Mouse (Mus musculus): ENCODE data around the gene Pabpn1l. TPM values are rescaled to one million over a fixed set of nuclear protein-coding genes. Genes with fewer than 3 reads are reported as not detected.

The Pabpn1l gene
- polyA plus RNA-seq, 1 experiment = 0.13 TPM

GRCm38 (mm10) chr8:122660022-122660421, 37.5 kb upstream of the Pabpn1l start:
- no peak overlapping the region for H3K27ac ChIP-seq (ENCODE audit: insufficient read depth, low read length)
- WGBS = 69% methylated on average over 2 of the region's 2 CpGs
- no peaks in the 10 kb centered on the region for H3K36me3 ChIP-seq (ENCODE audit: control insufficient read depth, insufficient read depth, low read length)
- TF ChIP-seq POLR2A (IDR thresholded peaks at IDR 0.05; ENCODE audit: low read depth, low read length) = no peak
- TF ChIP-seq CTCF (IDR thresholded peaks at IDR 0.05; ENCODE audit: extremely low read depth, insufficient read depth, insufficient read length, insufficient replicate concordance) = peak; percentile 69; the same call in 1 of the 2 replicates
- no peaks in the 10 kb centered on the region for H3K27me3 ChIP-seq (ENCODE audit: control insufficient read depth, insufficient read depth, low read length)
- DNase-seq (ENCODE audit: low read depth in 1 of 2, low spot score in 2 of 2) = no peak
- no peak overlapping the region for H3K4me3 ChIP-seq (ENCODE audit: extremely low read depth, insufficient read depth, insufficient read length)
- H3K4me1 ChIP-seq (ENCODE audit: control insufficient read depth, insufficient read depth, insufficient read length) = peaks cover 8% of the 10 kb centered on the region; the same call in 1 of the 2 replicates

GRCm38 (mm10) chr8:122658807-122659160, 36.2 kb upstream of the Pabpn1l start:
- Histone ChIP-seq H3K4me3 (ENCODE audit: extremely low read depth, insufficient read depth, insufficient read length) (no peak overlapping the region), H3K36me3 (ENCODE audit: control insufficient read depth, insufficient read depth, low read length) (no peaks in the 10 kb centered on the region), H3K4me1 (ENCODE audit: control insufficient read depth, insufficient read depth, insufficient read length) (no peaks in the 10 kb centered on the region), H3K27ac (ENCODE audit: insufficient read depth, low read length) (no peak overlapping the region), H3K27me3 (ENCODE audit: control insufficient read depth, insufficient read depth, low read length) (no peaks in the 10 kb centered on the region)
- DNase-seq (ENCODE audit: low read depth in 1 of 2, low spot score in 2 of 2) = no peak
- no peak for TF ChIP-seq CTCF (IDR thresholded peaks at IDR 0.05; ENCODE audit: extremely low read depth, insufficient read depth, insufficient read length, insufficient replicate concordance)
- no peak for TF ChIP-seq POLR2A (IDR thresholded peaks at IDR 0.05; ENCODE audit: low read depth, low read length)
- 93% methylated on average over 9 of the region's 9 CpGs for WGBS

GRCm38 (mm10) chr8:122658149-122658806, 35.7 kb upstream of the Pabpn1l start:
- Histone ChIP-seq H3K27ac (ENCODE audit: insufficient read depth, low read length) (no peak overlapping the region), H3K4me3 (ENCODE audit: extremely low read depth, insufficient read depth, insufficient read length) (no peak overlapping the region), H3K4me1 (ENCODE audit: control insufficient read depth, insufficient read depth, insufficient read length) (no peaks in the 10 kb centered on the region), H3K27me3 (ENCODE audit: control insufficient read depth, insufficient read depth, low read length) (no peaks in the 10 kb centered on the region), H3K36me3 (ENCODE audit: control insufficient read depth, insufficient read depth, low read length) (no peaks in the 10 kb centered on the region)
- no peak for DNase-seq (ENCODE audit: low read depth in 1 of 2, low spot score in 2 of 2)
- 87% methylated on average over 10 of the region's 10 CpGs for WGBS
- no peak for TF ChIP-seq CTCF (IDR thresholded peaks at IDR 0.05; ENCODE audit: extremely low read depth, insufficient read depth, insufficient read length, insufficient replicate concordance)
- no peak for TF ChIP-seq POLR2A (IDR thresholded peaks at IDR 0.05; ENCODE audit: low read depth, low read length)

GRCm38 (mm10) chr8:122656056-122656999, 33.8 kb upstream of the Pabpn1l start:
- TF ChIP-seq POLR2A (IDR thresholded peaks at IDR 0.05; ENCODE audit: low read depth, low read length) (no peak), CTCF (IDR thresholded peaks at IDR 0.05; ENCODE audit: extremely low read depth, insufficient read depth, insufficient read length, insufficient replicate concordance) (no peak)
- Histone ChIP-seq H3K36me3 (ENCODE audit: control insufficient read depth, insufficient read depth, low read length) (0 out of 2 replicates have a peak, but pooled peaks cover 1% of the 10 kb centered on the region), H3K27ac (ENCODE audit: insufficient read depth, low read length) (no peak overlapping the region), H3K4me3 (ENCODE audit: extremely low read depth, insufficient read depth, insufficient read length) (no peak overlapping the region), H3K4me1 (ENCODE audit: control insufficient read depth, insufficient read depth, insufficient read length) (no peaks in the 10 kb centered on the region), H3K27me3 (ENCODE audit: control insufficient read depth, insufficient read depth, low read length) (no peaks in the 10 kb centered on the region)
- DNase-seq (ENCODE audit: low read depth in 1 of 2, low spot score in 2 of 2) = no peak
- 79% methylated on average over 13 of the region's 13 CpGs for WGBS

- Histone ChIP-seq H3K4me3 (ENCODE audit: extremely low read depth, insufficient read depth, insufficient read length) (no peak overlapping the region), H3K27me3 (ENCODE audit: control insufficient read depth, insufficient read depth, low read length) (no peaks in the 10 kb centered on the region), H3K36me3 (ENCODE audit: control insufficient read depth, insufficient read depth, low read length) (0 out of 2 replicates have a peak, but pooled peaks cover 1% of the 10 kb centered on the region), H3K4me1 (ENCODE audit: control insufficient read depth, insufficient read depth, insufficient read length) (no peaks in the 10 kb centered on the region), H3K27ac (ENCODE audit: insufficient read depth, low read length) (no peak overlapping the region)
- TF ChIP-seq POLR2A (IDR thresholded peaks at IDR 0.05; ENCODE audit: low read depth, low read length) = no peak
- TF ChIP-seq CTCF (IDR thresholded peaks at IDR 0.05; ENCODE audit: extremely low read depth, insufficient read depth, insufficient read length, insufficient replicate concordance) = no peak
- DNase-seq (ENCODE audit: low read depth in 1 of 2, low spot score in 2 of 2) = no peak
- 88% methylated on average over 7 of the region's 7 CpGs for WGBS
Observed at GRCm38 (mm10) chr8:122654768-122655167, 32.2 kb upstream of the Pabpn1l start.

- Histone ChIP-seq H3K27me3 (ENCODE audit: control insufficient read depth, insufficient read depth, low read length) (no peaks in the 10 kb centered on the region), H3K4me1 (ENCODE audit: control insufficient read depth, insufficient read depth, insufficient read length) (no peaks in the 10 kb centered on the region), H3K27ac (ENCODE audit: insufficient read depth, low read length) (no peak overlapping the region), H3K36me3 (ENCODE audit: control insufficient read depth, insufficient read depth, low read length) (peaks cover 15% of the 10 kb centered on the region), H3K4me3 (ENCODE audit: extremely low read depth, insufficient read depth, insufficient read length) (no peak overlapping the region)
- no peak for DNase-seq (ENCODE audit: low read depth in 1 of 2, low spot score in 2 of 2)
- whole genome bisulfite sequencing = 63% methylated on average over 6 of the region's 6 CpGs
- TF ChIP-seq CTCF (IDR thresholded peaks at IDR 0.05; ENCODE audit: extremely low read depth, insufficient read depth, insufficient read length, insufficient replicate concordance) (no peak), POLR2A (IDR thresholded peaks at IDR 0.05; ENCODE audit: low read depth, low read length) (no peak)
Observed at GRCm38 (mm10) chr8:122652643-122653042, 30.1 kb upstream of the Pabpn1l start.

All from spleen, adult 2 months (tissue).